Mouse (Mus musculus) spleen, postnatal 4 days (tissue): ENCODE results near the gene Cpn2.

Experiments used
- DNase-seq, 2 experiments: peaks; one replicate each; pipeline ENCODE4 v3.0.0; 2022; ENCODE audit warnings: low spot score in 2 of 2

Gene Cpn2

DNA sequence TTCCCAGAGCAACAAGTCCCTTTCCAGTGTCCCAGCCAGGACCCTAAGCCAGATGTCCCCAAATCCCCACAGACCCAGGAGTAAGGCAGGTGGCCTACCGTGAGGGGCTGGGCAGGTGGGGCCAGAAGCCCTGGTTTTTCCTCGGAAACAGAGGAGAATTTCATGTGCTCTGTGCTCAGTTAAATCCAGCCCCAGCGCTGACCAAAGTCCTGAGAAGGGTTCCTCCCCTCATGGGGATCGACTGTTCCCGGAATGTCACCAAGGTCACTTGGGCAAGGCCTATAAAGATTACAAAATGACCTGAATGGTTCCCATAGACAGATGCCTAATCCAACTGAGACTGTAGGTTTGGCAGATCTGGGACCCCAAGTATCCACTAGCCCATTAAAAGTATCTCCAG lies at the start of gene Cpn2:
Cpn2 (minus strand) TSS at position 141 of the 400 bp plus-strand sequence.
- DNase-seq, result no peak

DNA sequence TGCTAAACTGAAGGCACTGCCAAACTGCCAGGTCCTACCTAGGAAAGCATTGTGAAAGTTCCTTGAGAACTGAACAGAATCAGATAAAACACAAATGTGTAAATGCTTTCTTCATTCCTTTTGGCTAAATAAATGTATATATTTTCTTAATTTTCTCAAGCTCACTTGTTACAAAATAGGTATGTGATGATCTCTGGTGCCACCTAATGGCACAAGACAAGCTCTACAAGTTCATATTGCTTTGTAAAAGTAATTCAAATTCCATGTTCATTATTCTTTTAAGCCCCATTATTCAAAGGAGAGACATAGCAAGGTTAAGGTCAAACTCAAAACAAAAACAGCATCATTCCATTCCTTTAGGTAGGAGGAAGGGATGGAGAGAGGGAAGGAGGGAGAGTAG lies 46.9 kb upstream of the Cpn2 start:
- DNase-seq, result no peak

DNA sequence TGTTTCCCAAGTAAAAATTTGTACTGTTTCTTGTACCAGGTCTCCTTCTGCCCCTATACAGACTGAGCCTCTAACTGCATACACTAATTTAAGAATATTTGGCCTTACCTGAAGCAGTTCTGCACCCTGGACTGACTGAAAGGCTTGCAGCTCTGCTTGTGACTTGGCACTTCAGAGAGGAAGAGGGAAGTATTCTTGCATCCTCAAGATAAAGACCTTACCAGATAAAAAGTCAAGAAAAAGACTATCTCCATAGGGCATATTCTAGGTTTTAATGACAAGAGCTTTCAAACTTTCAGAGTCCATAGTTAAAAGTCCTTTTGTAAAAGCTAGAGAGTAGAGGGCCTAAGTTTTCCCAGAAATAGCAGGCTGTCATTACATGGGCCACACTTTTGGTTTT lies 43.3 kb upstream of the Cpn2 start, which contains the start of gene Gp5:
Gp5 (minus strand) TSS at position 133 of the 400 bp plus-strand sequence.
- DNase-seq, result no peak

DNA sequence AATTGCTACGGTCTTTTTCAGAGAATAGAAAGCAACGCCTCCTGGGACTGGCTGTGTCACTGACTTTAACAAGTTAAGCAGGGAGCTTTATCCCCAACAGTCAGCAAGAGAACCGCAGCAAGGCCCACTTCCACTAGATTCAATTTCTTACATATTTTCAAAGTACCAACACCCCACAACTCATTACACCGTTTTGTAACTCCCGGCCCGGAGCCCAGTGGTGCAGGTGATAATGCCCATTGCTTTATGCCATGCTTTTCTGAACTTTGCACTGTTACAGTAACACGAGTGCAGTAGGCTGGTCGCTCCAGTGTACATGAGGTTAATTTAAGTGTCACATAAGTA lies 42.8 kb upstream of the Cpn2 start:
- no peak for DNase-seq

DNA sequence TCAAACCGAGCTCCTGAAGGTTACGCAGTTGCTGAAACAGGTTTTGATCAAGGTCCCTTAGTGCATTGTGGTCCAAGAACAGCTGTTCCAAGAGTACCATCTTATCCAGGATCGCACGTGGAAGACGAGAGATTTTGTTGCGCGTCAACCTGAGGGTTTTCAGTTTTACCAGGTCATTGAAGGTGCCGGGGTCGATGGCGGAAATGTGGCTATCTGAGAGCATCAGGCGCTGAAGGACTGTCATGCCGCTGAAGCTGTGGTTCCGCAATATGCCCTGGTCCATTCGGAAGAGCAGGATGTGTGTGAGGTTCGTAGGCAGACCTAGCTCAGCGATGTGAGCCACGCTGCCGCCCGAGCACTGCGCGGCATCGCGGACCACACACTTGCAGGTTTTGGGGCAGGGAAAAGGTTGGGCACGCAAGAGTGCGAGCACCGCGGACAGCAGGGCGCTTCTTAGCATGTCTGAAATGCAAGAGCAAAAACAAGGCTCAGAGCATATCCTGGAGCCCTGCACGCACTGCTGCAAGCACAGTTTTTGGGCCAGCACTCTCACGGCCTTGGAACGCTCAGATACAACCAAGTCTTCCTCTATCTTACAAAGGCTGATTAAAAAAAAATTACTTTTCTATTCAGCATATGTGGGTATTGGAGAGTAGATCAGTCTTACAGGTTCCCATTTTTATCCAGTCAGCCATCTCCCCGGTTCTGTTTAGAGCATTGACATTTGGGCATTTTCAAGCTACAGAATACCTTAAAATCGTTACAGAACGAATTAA lies 42.3 kb upstream of the Cpn2 start:
- no peak for DNase-seq

DNA sequence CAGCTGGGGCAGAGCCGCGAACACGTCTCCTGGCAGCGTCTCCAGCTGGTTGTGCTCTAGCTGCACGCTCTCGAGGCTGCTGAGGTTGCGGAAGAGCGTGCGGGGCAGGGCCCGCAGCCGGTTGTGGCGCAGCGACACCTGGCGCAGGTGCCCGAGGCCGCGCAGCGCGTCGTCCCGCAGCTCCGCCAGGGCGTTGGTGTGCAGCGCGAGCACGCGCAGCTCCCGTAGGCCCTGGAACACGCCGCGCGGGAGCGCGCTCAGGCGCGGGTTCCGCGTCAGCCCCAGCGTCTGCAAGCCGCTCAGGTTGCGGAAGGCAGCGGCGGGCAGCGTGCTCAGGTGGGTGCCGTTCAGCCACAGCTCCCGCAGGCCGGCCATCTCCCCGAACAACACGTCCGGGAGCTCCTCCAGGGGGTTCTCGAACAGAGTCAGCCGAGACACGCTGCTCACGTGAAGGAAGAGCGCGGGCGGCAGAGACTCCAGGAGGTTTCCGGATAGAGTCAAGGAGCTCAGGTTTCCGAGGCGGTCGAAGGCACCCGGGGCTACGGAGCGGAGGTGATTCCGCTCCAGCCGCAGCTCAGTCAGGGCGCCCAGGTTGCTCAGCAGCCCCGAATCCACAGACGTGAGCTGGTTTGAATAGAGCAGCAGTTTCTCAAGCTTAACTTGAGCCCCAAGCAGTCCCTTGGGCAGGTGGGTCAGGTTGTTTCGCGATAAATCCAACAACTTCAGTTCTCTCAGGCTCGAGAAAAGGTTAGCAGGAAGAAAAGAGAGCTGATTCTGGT lies 41.5 kb upstream of the Cpn2 start:
- DNase-seq, result peak in 1 of 2 experiments; percentile 68

DNA sequence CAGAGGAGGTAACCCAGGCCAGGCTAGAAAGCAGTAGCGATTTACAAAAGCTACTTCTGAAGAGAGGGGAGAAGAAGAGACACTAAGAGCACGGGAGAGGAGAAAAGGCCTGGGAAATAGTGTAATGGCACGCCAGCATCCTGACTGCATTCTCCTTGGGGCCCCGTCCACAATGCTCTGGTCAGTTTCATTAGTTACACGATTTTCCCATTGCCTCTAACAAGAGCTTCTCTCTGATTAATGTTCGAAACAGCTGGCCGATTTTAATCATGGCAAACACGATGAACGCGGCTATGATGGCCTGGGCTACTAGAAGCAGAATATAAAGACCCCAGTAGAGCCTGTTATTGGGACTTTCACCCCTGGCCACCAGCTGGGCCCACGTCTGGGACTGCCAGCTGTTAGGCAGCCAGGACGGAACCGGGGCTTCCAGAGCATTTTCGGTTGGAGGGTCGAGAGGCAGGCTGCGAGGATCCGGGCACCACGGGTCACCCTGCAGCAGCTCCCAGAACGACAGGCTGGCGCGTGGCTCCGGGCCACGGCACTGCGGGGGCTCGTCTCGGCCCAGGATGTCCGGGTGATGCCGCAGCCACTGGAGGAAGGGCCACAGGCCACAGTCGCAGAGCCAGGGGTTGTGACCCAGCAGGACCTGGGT lies 40.8 kb upstream of the Cpn2 start:
- DNase-seq, result no peak

DNA sequence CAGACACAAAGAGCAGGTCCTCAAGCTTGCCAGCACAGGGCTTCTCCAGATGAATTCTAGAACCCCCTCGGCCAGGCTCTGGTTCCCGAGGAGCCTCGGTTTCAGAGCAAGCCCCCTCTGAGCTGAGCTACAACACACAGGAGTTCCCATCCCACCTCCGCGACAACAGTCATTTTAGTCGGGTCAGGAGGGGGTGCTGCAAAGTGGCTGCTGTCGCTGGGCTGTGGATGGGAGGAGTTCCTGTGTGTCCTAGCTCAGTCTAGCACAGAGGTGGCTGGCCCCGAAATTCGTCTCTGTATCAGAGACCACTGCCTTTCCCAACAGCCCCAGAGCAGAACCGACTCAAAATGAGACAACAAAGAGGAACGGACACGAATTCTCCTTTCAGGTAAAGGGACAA lies 40.0 kb upstream of the Cpn2 start:
- no peak for DNase-seq

DNA sequence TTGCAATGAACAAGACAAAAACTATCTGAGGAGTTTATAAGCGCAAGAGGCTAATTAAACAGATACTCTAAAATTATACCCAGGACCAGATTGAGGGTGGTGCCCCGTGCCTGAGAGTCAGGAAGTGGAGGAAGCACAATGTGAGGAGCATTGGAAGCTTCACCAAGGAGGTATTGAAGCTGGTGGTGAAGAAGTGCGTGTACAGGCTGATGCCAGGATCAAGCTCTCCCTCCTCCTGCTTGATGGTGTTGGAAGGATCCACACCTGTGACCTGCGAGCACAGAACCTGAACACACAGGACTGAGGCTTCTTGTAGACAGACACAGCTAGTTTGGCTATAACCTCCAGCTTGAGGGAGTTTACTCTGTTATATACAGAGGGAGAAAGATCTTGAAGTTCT lies 38.8 kb upstream of the Cpn2 start:
- DNase-seq, result no peak

DNA sequence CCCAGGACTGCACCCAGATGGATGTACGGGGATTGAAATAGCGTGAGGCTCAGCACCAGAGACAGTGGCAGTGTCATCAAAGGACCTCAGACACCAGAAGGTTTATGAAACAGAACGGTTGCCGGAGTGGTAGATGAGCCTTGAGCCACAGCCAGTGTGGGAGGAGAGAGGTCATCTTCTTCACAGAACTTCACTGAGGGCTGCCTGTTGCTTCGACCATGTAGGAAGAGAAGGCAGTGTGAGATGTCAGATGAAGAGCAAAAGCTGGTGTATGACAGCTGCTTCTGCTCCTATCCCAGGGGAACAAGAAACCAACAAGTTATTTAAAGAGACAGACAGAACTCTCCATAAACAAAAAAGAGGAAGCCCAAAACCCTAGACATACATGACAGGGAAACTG lies 36.9 kb upstream of the Cpn2 start:
- DNase-seq, result no peak

DNA sequence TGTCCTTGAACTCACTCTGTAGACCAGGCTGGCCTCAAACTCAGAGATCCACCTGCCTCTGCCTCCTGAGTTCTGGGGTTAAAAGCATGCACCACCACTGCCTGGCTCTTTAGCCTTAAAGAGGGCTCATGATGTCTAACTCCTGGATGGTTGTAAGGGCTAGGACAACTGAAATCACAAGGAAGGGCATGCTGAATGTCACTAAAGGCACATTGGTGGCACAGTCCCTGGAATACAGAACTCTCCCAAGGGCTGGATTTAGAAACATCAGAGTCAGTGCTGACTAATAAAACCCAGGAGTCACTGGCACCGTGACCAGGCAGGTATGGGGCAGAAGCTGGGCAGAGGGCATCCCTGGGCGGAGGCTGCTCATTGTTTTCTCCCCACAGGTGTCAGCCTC lies 36.1 kb upstream of the Cpn2 start:
- DNase-seq, result no peak

DNA sequence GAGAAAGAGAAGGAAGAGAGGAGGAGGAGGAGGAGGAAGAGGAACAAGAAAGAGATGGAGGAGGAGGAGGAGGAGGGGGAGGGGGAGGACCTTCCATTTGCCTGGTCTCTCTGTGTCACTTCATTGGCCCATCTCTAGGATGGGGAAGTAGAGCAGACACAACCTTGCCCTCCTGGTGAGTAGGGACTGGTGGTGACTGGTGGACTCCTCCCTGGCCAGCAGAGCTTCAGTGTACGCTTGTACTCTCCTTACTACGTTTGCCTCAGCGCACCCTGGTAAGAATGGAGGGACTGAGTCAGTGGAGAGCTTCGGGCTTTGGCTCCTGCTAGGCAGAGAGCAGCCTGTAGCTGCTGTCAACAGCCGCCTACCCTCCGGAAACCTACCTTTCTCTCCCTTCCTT lies 35.4 kb upstream of the Cpn2 start:
- DNase-seq, result no peak

DNA sequence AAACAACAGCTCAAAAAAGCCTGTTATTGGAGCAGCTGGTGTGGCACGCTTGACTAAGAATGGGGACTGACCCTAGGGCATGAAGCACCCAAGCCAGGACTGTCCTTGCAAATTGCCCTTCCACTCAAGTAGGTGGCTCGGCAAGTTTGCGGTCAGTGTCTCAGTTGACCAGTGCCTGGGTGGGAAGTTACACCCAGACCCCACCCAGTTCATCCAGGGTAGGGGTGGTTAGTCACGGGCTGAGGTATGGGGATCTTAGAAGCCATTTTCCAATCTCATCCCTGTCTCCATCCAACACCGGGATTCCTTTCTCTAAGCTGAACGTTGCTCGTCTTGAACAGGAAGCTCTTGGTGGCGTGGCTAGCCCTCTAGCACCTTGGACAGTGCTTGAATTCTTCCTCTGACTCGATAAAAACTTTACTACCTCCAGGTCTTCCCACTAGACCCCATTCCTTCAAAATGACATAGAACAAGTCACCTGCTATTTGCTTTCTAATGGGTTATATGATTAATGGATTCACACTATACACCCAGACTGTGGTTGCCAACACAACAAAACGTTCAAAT lies 32.5 kb upstream of the Cpn2 start:
- no peak for DNase-seq

DNA sequence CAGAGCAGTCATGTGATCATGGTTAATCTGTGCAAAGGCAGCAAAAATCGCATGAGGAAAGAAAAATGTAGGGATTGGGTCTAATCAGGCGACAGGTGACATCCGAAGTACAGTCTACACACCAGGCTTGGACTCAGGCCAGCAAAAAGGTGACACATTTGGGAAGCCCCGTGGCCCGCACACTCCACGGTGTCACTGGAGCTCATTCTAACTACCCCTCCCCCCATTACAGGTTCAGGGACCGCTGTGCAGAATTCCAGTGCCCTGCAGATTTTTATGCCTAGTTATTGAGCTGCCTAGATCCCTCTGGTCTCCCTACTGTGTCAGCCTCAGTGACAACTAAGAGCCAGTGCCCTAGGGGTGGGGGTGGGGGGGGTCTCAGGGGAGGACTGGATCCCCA lies 30.2 kb upstream of the Cpn2 start:
- DNase-seq, result no peak

DNA sequence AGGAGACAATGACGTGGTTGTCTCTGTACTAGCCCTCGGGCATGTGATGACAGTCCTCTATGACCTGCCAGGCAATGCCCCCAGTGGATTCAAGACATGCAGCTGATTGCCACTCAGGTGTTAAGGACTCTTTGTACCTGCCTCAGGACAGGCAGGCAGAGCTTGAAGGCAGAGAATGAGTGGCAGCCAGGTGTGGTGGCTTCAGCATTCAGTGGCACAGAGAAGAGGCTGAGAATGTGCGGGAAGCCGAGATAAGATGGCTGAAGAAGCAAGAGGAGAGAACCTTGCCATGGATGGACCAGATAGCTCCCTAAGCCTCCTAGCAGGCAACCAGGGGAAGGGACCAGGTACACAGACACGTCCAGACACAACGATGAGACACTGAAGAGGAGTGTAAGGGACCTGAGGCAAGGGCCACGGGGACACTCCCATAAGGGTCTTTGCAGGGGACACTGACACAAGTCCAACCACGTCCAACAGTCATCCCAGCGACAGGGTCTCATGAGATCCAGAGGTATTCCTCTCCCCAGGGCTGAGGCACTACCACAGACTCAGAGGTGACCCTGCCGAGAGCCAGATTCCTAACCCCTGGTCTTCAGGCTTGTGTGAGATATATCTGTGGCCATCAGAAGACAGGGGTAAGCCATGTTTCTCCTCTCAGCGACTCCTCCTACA lies 29.4 kb upstream of the Cpn2 start:
- no peak for DNase-seq

DNA sequence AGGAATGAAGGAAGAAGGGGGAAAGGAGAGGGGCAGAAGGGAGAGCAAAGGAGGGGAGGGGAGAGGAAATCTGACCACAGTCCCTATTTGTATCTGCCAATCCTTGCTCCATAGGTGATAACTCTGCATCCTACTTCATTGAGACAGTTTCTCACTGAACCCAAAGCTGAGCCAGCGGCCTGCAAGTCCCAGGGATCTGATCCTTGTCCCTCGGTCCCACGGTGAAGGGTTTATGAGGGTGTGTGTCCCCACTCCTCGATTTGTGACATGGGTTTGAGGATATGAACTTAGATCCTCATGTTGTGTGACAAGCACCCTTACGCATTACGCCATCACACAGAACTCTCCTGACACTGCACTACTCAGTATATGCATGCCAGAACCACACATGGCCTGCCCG lies 27.8 kb upstream of the Cpn2 start:
- no peak for DNase-seq

DNA sequence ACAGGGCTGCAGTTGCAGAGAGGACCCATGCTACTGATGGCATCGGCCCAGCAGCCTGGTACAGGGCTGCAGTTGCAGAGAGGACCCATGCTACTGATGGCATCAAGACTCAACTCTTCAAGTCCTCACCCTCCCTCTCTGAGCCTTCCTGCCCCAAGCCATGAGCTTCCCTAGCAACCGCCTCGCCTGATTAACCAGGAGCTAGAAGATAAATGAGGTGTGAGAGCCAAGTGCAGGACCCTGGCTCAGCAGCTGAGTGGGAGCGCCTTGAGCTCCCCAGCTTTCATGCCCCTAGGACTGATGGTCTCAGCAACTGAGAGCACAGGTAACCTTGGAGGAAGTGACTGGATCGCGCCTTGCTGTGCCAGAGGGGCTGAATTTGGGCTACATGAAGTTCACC lies 23.1 kb upstream of the Cpn2 start:
- DNase-seq, result no peak

DNA sequence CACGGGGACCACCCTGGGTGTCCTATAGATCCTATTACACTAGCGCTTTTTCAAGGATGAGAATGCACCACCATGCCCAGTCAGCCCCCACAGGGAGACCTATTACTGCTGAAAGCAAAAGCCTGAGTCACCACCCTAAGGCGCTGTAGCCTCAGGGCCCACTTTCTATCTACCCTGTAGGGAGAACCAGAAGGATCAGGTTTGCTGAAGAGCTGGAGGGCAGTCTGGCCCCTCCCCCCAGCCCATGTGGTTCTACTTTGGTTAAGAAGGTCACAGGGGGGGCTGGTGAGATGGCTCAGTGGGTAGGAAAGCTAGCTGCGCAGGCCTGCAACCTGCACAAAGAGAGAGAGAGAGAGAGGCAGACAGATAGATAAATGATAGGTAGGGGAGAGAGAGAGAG lies 18.4 kb upstream of the Cpn2 start:
- no peak for DNase-seq

DNA sequence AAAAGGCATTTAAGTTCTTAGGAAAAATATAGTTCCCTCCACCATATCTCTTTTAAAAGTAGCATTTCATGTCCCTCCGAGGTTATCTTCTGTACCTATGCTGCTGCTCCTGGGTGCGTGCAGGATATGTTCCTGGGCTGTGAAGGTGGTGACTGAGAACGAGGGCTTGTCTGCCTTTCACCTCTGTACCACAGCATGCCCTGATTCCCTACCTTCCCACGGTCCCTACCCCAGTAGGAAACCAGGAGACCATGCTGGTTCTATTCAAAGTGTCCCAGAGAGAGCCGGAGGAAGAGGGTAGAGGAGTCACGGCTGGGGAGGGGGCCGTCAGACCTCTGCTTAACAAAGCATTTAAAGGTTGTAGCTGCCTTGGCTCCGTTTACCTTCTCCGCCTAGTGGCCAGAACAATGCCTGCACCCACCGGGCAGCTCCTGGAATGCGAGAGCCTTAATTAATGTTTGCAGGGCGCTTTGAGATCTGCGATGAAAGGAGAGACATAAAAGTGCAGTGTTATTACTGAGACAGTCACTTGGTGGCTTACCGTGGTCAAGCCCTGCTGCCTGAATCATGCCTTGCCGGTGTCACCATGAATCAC lies 16.5 kb upstream of the Cpn2 start:
- DNase-seq, result no peak

DNA sequence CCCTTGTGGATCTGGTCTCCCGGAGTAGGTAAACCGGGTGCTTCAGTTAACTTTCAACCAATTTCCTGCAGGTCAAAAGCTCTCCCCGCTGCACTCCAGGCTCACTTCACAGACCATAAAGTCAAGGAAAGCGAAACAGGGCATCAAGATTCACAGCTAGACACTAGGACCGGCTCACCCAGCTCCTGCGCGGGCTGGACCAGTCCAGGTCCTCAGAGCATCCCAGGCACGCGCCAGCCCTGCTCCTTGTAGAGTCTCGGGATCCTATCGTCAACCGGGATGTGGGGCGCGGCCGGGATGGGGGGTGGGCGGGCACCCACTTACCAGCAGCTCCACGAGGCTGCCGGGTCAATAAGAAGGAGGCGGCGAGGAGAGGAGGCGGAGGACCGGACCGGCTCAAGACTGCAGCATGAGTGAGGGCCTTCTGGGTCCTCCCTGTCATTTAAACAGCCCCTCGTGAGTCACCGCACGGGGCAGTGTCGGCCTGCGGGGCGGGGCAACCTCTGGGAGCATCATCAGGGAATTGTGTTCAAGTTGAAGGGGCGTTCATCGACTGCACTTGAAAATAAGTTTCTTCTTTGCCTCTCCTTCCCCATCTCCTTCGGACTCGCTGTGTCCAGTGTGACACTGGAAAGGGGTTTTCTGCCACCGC lies 15.7 kb upstream of the Cpn2 start, which contains the start of gene Lrrc15:
Lrrc15 (minus strand) TSS at position 413 of the 652 bp plus-strand sequence.
- no peak for DNase-seq
